Mouse (Mus musculus) cerebellum, adult 11 months (tissue): ENCODE measurements around the gene Sod2.
"Not testable (repeated sequence)": the region's sequence is repeated elsewhere in the genome, so short reads cannot be mapped to it uniquely, and the experiment has no call there.

Source experiments
- DNase-seq: peaks from one replicate; pipeline ENCODE4 v3.0.0; 2022

Sod2 gene

DNA sequence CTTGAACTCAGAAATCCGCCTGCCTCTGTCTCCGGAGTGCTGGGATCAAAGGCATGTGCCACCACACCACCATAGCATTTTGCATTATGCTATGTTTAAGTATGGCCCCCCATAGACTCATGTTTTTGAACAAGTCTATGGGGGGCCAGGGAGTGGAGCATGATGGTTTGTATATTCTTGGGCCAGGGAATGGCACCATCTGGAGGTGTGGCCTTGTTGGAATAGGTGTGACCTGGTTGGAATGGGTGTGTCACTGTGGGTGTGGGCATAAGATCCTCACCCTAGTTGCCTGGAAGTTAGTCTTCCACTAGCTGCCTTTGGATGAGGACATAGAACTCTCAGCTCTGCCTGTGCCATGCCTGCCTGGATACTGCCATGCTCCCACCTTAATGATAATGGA is at the start of gene Sod2:
Gene Sod2, plus strand, starts transcription at position 301 of the 400 bp plus-strand sequence.
- DNase-seq: not testable (repeated sequence)

DNA sequence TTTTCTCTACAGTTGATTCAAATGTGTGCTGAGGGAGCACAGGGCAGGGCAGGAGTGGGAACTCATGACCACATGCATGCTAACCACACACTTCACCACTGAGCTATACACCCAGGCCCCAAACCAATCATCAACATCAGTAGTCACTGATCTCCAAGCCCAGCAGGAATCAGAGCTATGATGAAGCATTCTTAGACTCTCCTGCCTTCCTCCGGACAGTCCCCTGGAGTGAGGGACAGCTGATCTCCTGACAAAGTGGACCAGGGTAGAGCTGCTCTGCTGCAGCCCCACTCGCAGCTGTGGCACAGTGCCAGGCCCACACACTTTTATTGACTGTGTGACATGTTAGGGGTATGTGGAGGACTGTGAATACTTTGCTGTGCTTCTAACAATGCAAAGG is 47.3 kb upstream of the Sod2 start:
- DNase-seq: not testable (repeated sequence)

DNA sequence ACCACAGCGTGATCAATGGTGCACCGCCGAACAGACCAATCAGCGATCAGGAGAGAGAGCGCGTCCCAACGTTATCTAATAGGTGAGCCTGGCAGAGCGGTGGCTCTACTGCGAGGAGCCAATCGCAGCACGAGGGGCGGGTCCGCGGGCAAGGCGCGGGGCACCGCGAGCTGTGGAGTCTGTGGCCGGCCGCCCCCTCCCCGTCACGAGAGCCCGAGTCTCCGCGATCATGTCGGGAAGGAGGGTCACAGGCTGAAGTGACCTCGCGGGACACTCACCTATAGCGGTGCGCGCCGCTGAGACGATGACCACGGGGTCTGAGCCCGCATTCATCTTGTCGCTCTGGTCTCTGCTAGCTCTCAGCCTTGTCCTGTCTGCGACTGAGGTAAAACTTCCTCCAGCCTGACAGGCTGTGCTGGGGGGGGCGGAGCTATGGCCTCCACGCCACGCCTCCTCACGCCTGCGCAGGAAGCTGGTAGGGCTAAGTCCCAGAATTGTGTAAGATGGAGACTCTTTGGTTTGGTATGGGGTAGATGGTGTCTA is 46.2 kb upstream of the Sod2 start, which contains the start of gene Acat2:
Gene Acat2, minus strand, starts transcription at position 417 of the 543 bp plus-strand sequence.
- peak; percentile 94 for DNase-seq

DNA sequence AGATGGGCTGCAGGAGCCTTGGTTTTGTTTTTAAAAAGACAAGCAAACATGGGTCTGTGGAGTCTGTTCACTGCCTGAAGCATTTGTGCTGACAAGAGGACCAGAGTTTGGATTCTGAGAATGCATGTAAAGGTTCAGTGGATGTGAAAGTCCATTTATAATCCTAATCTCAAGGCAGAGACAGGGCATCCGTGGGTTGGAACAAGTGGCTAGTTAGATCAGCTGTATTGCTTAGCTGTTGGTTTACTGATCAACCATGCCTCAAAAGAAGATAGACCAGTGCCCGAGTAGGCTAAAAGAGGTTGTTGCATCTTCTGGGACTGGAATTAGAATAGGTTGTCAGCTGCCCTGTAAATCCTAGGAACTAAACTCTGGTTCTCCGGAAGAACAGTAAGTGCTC is 43.2 kb upstream of the Sod2 start:
- DNase-seq: no peak

DNA sequence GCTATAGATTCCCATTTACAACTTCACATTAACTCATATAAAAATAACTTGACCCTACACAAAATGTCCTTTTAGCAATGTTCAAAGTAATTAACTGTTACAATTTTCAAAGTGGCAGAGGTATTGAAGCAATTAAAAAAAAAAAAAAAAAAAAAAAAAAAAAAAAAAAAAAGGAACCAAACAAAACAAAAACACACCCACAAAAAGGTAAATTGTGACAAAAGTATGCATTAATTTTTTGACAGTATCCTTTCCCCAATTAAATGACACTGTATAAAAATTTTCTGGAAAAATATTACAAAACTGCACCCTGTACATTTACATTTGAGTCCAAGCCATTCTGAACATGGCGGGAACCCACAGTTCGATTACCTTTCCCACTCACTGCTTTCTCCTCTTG is 39.5 kb upstream of the Sod2 start:
- DNase-seq: no peak

DNA sequence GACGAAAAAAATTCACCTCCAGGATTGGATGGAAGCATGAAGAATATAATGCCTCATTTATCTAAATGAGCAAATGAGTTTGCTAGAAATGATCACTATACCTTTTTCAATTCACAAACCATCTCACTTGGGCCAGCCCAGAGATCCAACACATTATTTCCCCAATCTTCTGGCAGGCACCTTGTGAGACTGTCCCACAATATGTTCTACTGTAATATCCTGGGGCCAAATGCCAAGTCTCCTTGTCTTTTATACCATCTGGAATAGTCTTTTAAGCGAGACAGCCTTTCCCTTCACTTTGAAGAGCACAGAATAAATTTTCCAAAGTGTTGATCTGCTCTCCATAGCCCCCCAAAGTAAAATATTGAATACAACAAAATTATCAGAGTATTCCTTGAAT is 32.8 kb upstream of the Sod2 start:
- DNase-seq: no peak

DNA sequence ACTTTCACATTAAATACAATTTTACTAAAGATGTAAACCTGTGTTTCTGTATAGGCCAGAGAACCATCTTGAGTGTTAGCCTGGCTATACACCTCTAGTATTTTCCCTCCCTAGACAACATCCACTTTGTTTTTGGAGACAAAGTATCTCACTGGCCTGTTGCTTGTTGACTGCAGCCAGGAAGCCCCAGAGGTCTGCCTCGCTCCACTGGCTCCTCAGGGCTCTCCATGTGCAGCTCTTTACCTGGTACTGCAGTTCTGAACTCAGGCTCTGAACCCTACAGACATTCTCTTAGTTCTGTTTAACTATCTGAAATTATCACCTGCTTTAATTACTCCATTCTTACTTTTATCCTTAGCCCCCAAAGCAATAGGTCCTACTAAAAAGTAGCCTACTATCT is 28.1 kb upstream of the Sod2 start:
- no peak for DNase-seq

DNA sequence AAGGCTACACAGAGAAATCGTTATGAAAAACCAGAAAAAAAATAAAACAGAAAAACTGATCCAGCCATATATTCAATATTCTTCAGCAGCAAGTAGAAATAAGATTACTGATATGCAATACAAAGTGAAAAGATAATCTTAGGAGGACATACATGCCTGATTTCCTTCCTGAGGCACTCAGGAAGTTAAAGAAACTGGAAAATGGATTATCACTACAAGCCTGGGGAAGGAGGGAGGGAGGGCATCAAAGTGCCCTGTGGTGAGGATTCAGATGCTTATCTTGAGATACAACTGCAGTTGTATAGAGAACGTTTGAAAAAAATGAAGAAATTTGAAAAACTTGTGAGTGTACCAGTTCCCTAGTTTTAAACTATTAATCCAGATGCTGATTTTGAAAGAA is 22.7 kb upstream of the Sod2 start:
- DNase-seq: no peak

DNA sequence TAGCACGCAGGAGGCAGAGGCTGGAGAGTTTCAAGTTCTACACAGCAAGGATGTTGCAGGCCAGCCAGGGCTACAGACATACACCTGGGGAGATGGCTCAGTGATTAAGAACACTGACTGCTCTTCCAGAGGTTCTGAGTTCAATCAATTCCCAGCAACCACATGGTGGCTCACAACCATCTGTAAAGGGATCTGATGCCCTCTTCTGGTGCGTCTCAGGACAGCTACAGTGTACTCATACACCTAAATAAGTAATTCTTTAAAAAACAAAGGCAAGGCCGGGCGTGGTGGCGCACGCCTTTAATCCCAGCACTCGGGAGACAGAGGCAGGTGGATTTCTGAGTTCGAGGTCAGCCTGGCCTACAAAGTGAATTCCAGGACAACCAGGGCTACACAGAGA is 18.6 kb upstream of the Sod2 start:
- not testable (repeated sequence) for DNase-seq

DNA sequence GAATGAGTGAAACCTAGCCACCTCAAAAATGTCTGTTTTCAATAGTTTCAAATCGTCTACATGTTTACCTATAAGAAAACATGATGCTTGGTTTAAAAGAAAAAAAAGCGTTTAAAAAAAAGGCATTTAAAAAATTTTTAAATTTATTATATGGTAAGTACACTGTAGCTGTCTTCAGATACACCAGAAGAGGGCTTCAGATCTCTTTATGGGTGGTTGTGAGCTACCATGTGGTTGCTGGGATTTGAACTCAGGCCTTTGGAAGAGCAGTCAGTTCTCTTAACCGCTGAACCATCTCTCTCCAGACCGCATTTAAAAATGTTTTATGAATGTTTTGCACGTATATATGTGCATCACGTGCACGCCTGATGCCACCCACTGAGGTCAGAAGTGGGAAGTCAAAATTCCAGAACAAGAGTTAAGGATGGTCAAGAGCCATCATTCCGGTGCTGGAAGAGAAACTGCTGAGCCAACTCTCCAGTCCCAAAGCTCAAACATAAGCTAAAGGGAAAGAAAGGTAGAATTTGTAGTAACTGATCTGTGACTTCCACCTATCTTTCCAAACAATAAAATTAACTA is 16.0 kb upstream of the Sod2 start:
- DNase-seq: no peak

DNA sequence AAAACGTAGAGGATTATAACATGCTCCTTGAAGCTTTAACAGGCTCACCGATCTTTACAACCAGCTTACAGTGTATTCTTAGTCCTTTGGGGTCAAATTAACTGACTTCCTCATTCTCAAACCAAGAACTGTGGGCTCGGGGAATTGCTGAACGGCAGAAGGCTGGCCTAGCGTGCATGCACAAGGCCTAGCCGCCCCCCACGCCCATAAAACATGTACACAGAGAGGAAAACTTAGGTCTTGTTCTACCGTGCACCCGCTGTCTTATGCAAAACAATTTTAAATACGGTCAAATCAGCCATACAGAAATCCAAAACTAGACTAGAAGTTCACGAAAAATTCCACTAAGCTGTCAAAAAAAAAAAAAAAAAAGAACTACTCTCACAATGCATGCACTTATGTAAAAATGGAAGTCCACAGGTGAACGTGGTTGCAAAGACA is 15.4 kb upstream of the Sod2 start:
- no peak for DNase-seq

DNA sequence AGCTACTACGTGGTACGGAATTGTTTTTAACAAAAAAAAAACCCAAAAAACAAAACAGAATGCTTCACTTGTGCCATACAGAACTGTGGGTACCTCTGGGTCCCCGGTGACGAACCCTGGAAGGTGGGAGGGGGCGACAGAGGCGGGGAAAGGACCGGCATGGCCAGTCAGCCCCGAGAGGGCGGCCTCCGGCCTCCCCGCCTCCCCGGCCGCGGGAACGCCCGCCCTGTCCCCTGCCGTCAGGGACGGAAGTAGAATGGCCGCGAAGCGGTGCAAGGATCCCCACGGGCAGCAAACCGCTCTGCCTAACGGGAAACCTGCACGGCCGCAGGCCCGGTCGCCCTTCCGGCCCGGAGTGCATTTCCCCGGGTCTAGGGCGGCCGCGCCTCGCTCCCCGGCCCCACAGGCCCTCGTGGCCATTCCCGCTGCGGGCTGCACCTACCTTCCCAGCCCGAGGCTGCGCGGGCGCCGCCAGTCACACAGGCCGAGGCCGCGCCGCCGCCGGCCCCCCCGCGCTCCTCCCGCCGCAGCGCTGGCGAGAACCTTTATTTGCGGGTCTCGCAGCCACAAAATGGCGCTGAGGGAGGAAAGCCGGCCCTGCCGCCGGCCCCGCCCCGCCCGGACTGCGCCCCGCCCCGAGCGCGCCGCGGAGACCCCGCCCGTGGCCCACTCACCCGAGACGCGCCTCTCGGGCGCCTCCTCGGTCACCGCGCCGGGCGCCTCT is 14.8 kb upstream of the Sod2 start:
- DNase-seq: peak; percentile 85

DNA sequence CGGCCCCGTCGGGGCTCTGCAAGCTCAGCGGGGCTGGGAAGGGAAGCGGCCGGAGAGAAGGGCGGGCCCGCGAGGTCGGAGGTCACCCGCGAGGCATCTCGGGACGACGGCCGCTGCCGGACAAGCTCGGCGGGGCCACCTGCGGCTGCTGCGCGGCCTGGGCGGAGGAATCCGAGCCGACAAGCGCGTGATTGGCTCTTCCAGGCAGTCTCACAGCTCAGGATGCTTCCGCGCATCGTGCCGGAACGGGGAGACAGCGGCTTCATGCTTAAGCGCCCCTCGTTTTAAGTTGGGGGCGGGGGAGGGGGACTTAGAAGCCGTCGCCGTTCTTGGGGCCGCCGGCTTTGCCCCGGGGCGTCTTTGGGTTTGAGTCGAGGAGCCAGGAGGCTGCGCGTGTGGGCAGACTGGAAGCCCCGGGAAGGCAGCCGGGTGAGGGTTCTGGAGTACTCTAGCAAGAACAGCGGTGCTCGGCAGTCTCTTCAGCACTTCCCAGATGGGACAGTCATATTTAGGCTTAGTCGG is 14.1 kb upstream of the Sod2 start:
- peak; percentile 96 for DNase-seq

DNA sequence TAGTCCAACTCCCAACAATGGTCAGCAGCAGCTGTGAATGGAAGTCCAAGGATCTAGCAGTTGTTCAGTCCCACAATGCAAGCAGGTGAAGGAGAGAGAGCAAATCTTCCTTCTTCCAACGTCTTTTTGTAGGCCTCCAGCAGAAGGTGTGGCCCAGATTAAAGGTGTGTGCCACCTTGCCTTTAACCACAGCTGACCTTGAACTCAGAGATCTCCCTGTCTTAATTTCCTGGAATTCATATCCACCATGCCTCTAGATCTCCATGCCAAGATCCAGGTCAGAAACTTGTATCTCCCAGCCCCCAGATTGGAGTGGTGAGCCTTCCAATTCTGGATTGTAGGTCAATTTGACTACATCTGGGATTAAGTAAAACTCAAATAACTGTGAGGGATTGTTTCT is 12.6 kb upstream of the Sod2 start, which contains the start of gene Wtap:
Gene Wtap, minus strand, starts transcription at position 101 of the 400 bp plus-strand sequence.
- DNase-seq: no peak

DNA sequence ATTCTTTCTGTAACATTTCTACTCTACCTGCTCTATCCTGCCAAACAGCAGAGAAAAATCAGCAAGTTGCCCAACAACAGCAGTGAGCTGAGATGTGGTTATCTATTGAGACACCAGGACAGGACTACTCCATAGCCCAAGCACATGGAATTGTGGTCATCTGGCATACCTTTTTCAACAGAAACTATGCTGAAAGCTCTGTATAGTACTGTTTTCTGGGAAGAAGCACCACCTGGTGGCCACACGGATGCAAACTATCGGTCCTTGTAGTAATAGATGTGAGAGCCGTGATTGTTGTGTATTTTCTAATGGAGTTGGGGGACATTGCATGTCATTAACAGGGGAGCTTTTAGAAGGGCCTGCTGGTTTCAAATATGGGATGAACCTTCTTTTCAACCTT is 10.3 kb upstream of the Sod2 start:
- peak; percentile 58 for DNase-seq

DNA sequence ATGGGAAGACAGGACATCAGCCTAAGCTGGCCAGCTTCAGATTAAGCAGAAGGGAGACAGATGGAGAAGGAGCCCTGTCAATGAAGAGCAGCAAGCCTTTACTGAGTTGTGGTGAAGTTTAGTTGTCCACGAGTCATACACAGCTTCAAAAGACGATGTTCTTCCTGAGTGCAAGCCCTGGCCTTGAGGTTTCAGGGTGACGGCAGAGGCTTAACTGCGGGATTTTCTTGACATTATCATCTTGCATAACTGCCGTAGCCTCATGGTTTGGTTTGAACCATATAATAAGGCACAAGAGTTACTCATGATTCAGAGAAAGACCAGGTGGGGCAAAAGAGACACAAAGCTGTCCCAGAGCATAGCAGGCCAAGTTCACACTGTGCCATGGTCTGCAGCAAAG is 8.8 kb upstream of the Sod2 start:
- DNase-seq: no peak

DNA sequence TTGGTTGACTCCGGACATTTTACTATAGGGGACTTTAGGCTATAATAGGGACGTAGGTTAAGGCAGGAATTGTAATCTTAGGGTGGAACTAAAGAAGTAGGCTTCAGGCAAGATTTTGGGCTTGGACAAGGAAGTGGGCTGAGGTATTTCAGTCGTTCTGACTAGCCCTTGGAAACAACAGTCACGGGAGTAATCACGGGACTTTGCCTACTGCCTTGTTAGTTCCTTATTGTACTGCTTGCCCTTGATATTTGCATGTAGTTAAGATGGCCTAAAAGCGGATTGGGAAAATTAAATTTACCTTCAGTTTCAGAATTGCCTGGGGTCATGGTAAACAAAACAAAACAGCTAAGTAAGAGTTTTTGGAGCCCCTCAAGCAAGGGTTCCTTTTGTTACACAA is 7.6 kb upstream of the Sod2 start:
- DNase-seq: no peak

DNA sequence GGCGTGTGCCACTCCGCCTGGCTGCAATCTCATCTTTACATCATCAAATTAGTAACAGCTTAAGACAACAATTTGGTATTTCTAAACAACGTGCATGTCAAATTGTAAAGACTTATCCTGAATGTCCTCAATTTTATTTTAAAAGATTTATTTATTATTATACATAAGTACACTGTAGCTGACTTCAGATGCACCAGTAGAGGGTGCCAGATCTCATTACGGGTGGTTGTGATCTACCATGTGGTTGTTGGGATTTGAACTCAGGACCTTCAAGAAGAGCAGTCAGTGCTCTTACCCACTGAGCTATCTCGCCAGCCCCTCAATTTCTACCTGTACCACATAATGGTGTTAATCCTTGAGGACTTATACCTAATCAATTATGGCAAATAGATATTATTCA is 4.4 kb upstream of the Sod2 start:
- DNase-seq: not testable (repeated sequence)

DNA sequence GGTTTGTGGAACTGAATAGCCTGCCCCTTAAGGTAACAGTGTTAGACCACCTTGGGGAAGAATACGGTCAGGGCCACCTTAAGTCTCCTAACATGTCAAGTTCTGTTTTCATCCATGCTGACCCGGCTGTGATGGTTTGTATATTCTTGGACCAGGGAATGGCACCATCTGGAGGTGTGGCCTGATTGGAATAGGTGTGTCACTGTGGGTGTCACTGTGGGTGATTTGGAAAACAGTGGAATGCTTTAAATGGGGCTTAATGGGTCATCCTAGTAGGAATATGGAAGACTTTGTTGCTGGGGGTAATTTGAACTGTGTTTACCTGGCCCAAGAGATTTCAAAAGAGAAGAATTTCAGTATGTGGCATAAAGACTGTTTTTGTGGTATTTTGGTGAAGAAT is 2.2 kb upstream of the Sod2 start:
- DNase-seq: not testable (repeated sequence)

DNA sequence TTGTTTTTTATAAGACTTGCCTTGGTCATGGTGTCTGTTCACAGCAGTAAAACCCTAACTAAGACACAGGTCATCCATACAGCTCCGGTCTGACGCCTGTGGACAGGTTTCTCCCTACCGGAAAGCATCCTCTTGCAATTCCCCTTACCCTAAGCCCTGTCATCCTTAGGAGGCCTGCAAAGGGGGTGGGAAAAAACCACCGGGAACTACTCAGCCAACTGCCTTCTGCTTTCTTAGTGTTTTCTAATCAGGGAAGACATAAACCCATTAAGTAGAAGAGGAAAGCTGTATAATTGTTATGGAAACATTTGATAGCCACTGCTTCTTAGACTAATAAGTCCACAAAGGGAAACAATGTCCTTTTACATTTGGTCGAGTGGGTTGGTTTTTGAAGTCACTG is 338 bp downstream of the Sod2 start:
- no peak for DNase-seq

DNA sequence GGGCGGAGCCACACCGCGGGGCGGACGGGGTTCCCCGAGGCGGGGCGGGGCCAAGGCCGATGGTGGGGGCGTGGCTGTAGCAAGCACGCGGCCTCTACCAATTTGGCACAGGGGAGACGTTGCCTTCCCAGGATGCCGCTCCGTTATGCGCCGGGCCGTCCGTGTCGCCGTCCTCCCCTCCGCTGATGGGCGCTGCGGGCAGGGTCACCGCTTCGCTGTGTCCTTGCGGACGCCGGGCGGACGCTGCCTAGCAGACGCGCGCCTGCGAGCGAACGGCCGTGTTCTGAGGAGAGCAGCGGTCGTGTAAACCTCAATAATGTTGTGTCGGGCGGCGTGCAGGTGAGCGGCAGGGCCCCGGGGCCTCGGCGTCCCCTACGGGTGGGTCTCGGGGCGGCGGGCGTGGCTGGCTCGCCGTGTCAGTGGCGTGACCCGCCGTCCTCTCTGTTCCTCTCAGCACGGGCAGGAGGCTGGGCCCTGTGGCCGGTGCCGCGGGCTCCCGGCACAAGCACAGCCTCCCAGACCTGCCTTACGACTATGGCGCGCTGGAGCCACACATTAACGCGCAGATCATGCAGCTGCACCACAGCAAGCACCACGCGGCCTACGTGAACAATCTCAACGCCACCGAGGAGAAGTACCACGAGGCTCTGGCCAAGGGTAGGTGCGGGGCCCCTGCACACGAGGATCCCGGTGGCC is 1.2 kb downstream of the Sod2 start:
- peak; percentile 99 for DNase-seq

DNA sequence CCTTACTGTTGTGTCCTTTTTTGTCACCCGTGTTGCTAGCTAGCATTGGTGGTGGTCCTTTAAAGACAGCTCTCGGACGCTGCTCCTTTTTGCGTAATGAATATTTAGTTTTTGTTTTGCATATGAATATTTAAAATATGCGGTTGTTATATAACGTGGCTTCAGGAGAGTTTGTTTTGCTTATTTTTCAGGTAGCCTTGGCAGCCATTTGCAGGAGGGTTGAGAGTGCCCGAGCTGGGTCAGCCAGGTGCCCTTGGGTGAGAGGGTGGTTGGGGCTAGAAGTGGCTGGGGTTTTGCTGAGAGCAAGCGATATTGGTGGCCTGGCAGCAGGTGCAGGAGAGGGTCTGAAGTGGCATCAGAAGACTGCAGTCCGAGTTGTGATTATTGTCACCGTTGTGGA is 1.9 kb downstream of the Sod2 start:
- DNase-seq: no peak

DNA sequence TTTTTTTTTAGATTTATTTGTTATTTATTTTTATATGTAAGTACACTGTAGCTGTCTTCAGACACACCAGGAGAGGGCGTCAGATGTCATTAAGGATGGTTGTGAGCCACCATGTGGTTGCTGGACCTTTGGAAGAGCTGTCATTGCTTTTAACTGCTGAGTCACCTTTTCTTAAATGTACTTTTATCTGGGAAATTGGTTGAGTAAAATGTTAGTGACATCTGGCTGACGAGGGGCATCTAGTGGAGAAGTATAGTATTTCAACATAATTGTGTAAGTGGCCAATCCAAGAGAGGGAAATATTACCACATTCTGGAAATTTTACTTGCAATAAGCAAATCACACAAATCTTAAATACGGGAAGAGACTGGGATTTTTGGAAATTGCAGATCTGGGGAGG is 3.2 kb downstream of the Sod2 start:
- no peak for DNase-seq

DNA sequence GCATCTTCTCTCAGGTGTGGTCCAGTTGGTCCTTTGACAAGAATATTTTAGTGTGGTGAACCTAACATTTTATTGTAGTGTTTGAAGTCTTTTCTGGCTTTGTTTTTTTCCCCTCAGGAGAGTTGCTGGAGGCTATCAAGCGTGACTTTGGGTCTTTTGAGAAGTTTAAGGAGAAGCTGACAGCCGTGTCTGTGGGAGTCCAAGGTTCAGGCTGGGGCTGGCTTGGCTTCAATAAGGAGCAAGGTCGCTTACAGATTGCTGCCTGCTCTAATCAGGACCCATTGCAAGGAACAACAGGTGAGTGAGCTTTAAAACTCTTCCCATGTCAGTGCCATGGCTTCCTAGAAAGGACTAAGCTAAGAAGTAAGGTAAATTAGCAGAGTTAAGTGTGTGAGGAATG is 6.7 kb downstream of the Sod2 start:
- no peak for DNase-seq
